Mouse (Mus musculus) kidney, adult 2 months (tissue): ENCODE measurements around the gene Draxin.

Experiments used
- CTCF ChIP-seq: fragments of 200-500 bp; conservative IDR thresholded peaks from 2 replicates; pipeline ENCODE4 v1.5.1; 2011; ENCODE audit warnings: low read depth, mild to moderate bottlenecking, control low read depth, low read length, moderate library complexity, mixed read lengths; ENCODE audit not compliant: insufficient read depth, insufficient read length
- POLR2A ChIP-seq: fragments of 200-500 bp; IDR thresholded peaks from one replicate; pipeline ENCODE4 v1.6.1; 2011; ENCODE audit warnings: low read depth, low read length, control low read depth

DNA sequence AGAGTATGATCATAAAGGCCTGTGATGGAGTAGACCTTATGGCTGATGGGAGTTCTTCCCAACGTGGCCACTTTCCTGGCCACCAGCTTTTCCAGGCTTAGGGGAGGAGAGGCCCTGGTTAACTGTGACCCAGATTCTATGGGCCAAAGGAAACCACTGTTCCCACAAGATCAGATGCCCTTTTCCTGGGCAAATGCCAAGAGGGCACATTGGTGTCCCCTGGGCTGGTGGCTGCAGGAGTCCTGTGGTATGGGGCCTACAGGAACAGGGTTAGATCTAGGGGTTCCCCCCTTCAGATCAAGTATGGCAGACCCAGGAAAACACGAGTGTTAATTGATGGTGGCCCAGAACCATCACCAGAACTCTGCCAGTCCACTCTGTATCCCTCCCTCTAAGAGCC is 17.2 kb upstream of the Draxin start:
- TF ChIP-seq CTCF (no peak), POLR2A (no peak)
